Mouse (Mus musculus) stomach, postnatal 0 days (tissue): ENCODE data around the gene Smoc2. TPM values are rescaled to one million over a fixed set of nuclear protein-coding genes. Genes with fewer than 3 reads are reported as not detected.
A peak's percentile ranks its signal among the peaks of the same experiment; 100 is the strongest.

Experiments used
- ATAC-seq: fragments of 200-750 bp; cut with Nextera tagmentation; 2 replicates; pipeline ENCODE4 v1.8.0; 2017; ENCODE audit not compliant: low FRiP score, low TSS enrichment
- DNase-seq: peaks from one replicate; pipeline ENCODE4 v3.0.0-alpha.2; 2016; ENCODE audit warnings: low spot score
- H3K27ac ChIP-seq: fragments of 300-500 bp; sonication (generic); replicated peaks from 2 replicates; pipeline ENCODE4 v1.5.1; 2014; ENCODE audit warnings: mild to moderate bottlenecking, control low read depth
- H3K27me3 ChIP-seq: fragments of 300-500 bp; sonication (generic); 2 replicates; pipeline ENCODE4 v1.6.1; 2014; ENCODE audit warnings: low read length; ENCODE audit not compliant: control insufficient read depth, insufficient read depth
- H3K36me3 ChIP-seq: fragments of 300-500 bp; sonication (generic); 2 replicates; pipeline ENCODE4 v1.6.1; 2014; ENCODE audit warnings: low read length, mixed read lengths; ENCODE audit not compliant: control insufficient read depth, insufficient read depth
- H3K4me1 ChIP-seq: fragments of 300-500 bp; sonication (generic); replicated peaks from 2 replicates; pipeline ENCODE4 v1.6.1; 2014; ENCODE audit warnings: antibody characterized with exemption; ENCODE audit not compliant: control insufficient read depth, insufficient read depth
- H3K4me2 ChIP-seq: fragments of 300-500 bp; sonication (generic); replicated peaks from 2 replicates; pipeline ENCODE4 v1.6.1; 2014; ENCODE audit warnings: low read depth, mild to moderate bottlenecking, control low read depth, moderate library complexity
- H3K4me3 ChIP-seq: fragments of 300-500 bp; sonication (generic); 2 replicates; pipeline ENCODE4 v1.5.1; 2014; ENCODE audit warnings: low read depth, low read length, control low read depth
- H3K9ac ChIP-seq: fragments of 300-500 bp; sonication (generic); 2 replicates; pipeline ENCODE4 v1.6.1; 2014; ENCODE audit warnings: mild to moderate bottlenecking, low read length, control low read depth, mixed read lengths
- H3K9me3 ChIP-seq: fragments of 300-500 bp; sonication (generic); 2 replicates; pipeline ENCODE4 v1.6.1; 2016; ENCODE audit warnings: low read length; ENCODE audit not compliant: control insufficient read depth
- CTCF ChIP-seq: IDR thresholded peaks from 2 replicates; pipeline ENCODE4 v1.5.1; 2016; ENCODE audit warnings: antibody characterized with exemption, low read depth, mild to moderate bottlenecking, moderate library complexity
- EP300 ChIP-seq: optimal IDR thresholded peaks from 2 replicates; pipeline ENCODE3; 2016; ENCODE audit warnings: antibody characterized with exemption
- WGBS: fragments of 180-500 bp; shearing (Covaris S2); extraction: QIAGEN DNeasy Blood & Tissue Kit; methylation state at CpG from one replicate; pipeline ENCODE4 v1.1.7; 2014; 5-methylcytosine and 5-hydroxymethylcytosine counted together
- polyA plus RNA-seq: library from polyadenylated mRNA; unstranded; fragments of >200 nt; fragmentation: Nextera tagmentation; extraction: Ambion mirVana; gene quantifications from 2 replicates; pipeline ENCODE4 v1.2.1, GENCODE M21; 2015

Gene Smoc2
- polyA plus RNA-seq, 1 experiment from 2014 or later: 59.2 TPM

DNA sequence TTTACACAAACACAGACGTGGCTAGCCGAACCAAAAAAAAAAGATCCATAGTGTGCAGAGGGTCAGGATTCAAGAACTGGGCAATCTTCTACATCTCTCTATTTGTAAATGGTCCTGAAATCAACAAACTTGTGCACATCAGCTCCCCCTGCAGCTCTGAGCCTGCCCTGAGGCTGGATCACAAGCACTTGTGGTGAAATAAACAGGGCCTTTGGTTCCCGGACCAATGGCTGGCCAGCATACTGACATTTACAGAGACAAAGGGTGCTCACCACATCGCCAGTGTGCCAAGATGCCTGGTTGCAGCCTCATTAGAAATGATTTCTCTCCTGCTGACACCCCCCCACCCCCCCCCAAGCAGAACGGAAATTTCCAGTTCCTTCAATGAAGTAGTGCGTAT lies 23.1 kb downstream of the Smoc2 start:
- no peaks in the 10 kb centered on the region for H3K36me3 ChIP-seq
- no peak for ATAC-seq
- H3K9me3 ChIP-seq: no peaks in the 10 kb centered on the region
- no peak overlapping the region for H3K4me2 ChIP-seq
- H3K4me3 ChIP-seq: no peak overlapping the region
- no peak for DNase-seq
- TF ChIP-seq CTCF: 0 out of 2 replicates have a peak, but pooled peaks have one; percentile 27
- TF ChIP-seq EP300: no peak
- H3K27me3 ChIP-seq: no peaks in the 10 kb centered on the region
- H3K27ac ChIP-seq: no peak overlapping the region
- WGBS: 43% methylated on average over 6 of the region's 6 CpGs
- H3K9ac ChIP-seq: no peak overlapping the region
- no peaks in the 10 kb centered on the region for H3K4me1 ChIP-seq

DNA sequence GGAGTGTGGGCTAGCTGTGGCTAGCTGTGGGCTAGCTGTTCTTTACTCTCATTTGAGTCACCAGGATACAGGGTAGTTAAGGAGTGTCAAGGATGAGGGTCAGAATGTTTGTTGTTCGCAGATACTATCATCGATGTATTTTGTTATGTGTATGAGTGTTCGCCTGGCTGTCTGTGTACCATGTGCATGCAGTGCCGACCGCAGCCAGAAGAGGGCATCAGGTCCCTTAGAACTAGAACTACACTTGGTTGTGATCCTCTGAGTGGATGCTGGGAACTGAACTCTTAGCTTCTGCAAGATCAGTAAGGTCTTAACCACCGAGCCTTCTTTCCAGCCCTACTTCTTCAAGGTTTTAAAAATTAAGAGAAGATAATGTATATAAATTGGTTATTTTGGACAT lies 24.4 kb downstream of the Smoc2 start:
- no peak for TF ChIP-seq EP300
- TF ChIP-seq CTCF: peak; percentile 37

DNA sequence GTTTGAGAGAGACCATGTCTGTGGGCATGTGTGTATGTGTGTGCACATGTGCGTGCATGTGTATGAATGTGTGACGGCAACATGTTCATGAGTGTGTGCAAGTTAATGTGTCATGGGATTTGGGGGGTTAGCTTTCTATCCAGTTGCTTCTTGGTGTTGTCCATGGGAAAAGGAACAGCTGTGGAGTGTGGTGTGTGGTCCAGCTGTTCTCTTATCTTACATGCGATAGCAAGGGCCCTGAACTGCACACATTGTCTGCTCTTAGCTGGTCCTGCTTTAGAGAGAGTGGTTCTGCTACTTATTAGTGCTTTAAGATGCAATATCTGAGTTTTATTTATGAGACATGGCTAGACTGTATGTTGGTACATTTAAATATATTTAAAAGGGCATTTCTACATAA lies 30.6 kb downstream of the Smoc2 start:
- no peak for ATAC-seq

More for the DNA sequence above, 24.4 kb downstream of the Smoc2 start:
- Histone ChIP-seq H3K27me3 (no peaks in the 10 kb centered on the region), H3K36me3 (no peaks in the 10 kb centered on the region), H3K9ac (no peak overlapping the region), H3K4me1 (no peaks in the 10 kb centered on the region), H3K4me2 (no peak overlapping the region), H3K4me3 (no peak overlapping the region), H3K9me3 (no peaks in the 10 kb centered on the region), H3K27ac (no peak overlapping the region)
- no peak for DNase-seq
- ATAC-seq: no peak
- WGBS: 97% methylated on average over 6 of the region's 6 CpGs

DNA sequence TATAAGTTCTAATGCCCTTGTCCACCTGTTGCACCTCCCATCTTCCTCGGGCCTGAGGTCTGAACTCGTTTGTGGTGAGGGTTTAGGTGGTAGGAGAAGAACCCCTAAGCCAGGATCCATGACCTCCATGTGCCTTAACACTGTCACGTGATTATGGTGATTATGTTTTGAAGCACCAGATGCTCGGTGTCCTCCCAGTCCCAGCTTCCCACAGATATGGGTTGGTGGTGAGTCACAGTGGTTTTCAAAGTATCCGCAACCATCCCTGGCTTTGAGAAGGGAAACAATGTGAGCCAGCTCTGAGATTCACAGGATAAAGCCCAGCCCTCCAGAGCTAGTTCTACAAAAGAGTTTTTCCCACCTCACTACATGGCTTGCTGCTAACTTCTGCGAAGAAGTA lies 33.1 kb downstream of the Smoc2 start:
- WGBS: 70% methylated on average over 6 of the region's 6 CpGs
- no peak overlapping the region for H3K4me2 ChIP-seq
- H3K27me3 ChIP-seq: no peaks in the 10 kb centered on the region
- H3K27ac ChIP-seq: no peak overlapping the region
- DNase-seq: no peak
- no peak for ATAC-seq
- no peak overlapping the region for H3K4me3 ChIP-seq
- H3K36me3 ChIP-seq: no peaks in the 10 kb centered on the region
- no peak overlapping the region for H3K9ac ChIP-seq
- no peaks in the 10 kb centered on the region for H3K9me3 ChIP-seq
- TF ChIP-seq EP300 (no peak), CTCF (no peak)
- H3K4me1 ChIP-seq: no peaks in the 10 kb centered on the region

More for the DNA sequence above, 30.6 kb downstream of the Smoc2 start:
- Histone ChIP-seq H3K4me2 (no peak overlapping the region), H3K4me1 (no peaks in the 10 kb centered on the region), H3K36me3 (no peaks in the 10 kb centered on the region), H3K27me3 (no peaks in the 10 kb centered on the region), H3K9ac (no peak overlapping the region), H3K4me3 (no peak overlapping the region), H3K9me3 (no peaks in the 10 kb centered on the region), H3K27ac (no peak overlapping the region)
- 63% methylated on average over 3 of the region's 3 CpGs for WGBS
- no peak for DNase-seq
- no peak for TF ChIP-seq EP300
- TF ChIP-seq CTCF: no peak

DNA sequence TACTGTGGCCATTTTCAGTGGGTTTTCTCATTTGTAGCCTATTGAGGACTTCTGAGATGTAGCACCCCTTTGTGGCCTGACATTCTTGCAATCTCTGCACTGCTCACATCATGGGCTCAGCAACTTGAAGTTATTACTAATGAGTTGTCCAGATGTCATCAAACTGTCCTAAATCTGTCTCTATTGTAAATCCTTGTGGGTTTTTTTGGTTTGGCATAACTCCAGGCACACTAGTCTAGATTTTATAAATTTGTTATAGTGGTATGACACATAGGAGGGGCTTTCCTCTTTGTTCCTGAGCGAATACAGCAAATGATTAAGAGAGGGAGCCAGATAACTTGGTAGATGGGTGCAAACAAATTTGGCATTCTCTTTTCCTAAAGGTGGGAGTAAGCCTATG lies 35.0 kb downstream of the Smoc2 start:
- TF ChIP-seq CTCF: no peak
- TF ChIP-seq EP300: no peak
- WGBS: 61% methylated on average over 1 of the region's 1 CpGs
- Histone ChIP-seq H3K36me3 (no peaks in the 10 kb centered on the region), H3K27ac (no peak overlapping the region), H3K4me2 (no peak overlapping the region), H3K4me1 (no peaks in the 10 kb centered on the region), H3K4me3 (no peak overlapping the region), H3K9me3 (no peaks in the 10 kb centered on the region), H3K27me3 (no peaks in the 10 kb centered on the region), H3K9ac (no peak overlapping the region)
- DNase-seq: no peak
- no peak for ATAC-seq

DNA sequence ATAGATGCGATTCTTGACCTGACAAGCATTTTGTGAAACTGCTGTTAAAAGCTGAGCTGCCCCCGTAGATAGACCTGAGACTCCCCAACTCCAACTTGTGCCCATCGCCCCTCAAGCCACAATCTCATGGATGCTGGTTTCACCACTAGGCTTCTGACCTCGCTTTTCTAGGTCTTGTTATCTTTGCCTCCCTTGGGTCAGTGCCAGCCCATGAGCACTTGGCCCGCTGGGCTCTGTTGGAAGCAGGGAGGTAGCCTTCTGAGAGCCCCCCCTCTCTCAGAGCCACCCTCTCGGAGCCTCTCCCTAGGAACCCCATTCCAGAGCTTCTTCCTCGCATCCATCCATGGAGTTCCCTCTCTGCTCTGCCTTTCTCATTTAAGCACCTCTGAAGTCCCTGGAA lies 37.2 kb downstream of the Smoc2 start:
- Histone ChIP-seq H3K9ac (no peak overlapping the region), H3K27me3 (no peaks in the 10 kb centered on the region), H3K9me3 (no peaks in the 10 kb centered on the region), H3K4me3 (no peak overlapping the region), H3K4me1 (no peaks in the 10 kb centered on the region), H3K36me3 (no peaks in the 10 kb centered on the region), H3K4me2 (no peak overlapping the region), H3K27ac (no peak overlapping the region)
- 83% methylated on average over 7 of the region's 7 CpGs for WGBS
- ATAC-seq: no peak
- TF ChIP-seq CTCF: no peak
- DNase-seq: no peak
